Mouse (Mus musculus) thymus, adult 2 months (tissue): ENCODE results near the gene Lrrtm4. TPM values are rescaled to one million over a fixed set of nuclear protein-coding genes. Genes with fewer than 3 reads are reported as not detected.

ENCODE experiments used
- DNase-seq: peaks from one replicate; pipeline ENCODE4 v3.0.0; 2021
- H3K27ac ChIP-seq: fragments of 200-500 bp; 2 replicates; pipeline ENCODE4 v1.5.1; 2012; ENCODE audit warnings: low read length, control low read depth; ENCODE audit not compliant: control insufficient read depth, insufficient read depth
- H3K27me3 ChIP-seq: fragments of 200-500 bp; 2 replicates; pipeline ENCODE4 v1.6.1; 2012; ENCODE audit warnings: mild to moderate bottlenecking, low read length, moderate library complexity, mixed read lengths; ENCODE audit not compliant: control insufficient read depth, insufficient read depth
- H3K36me3 ChIP-seq: fragments of 200-500 bp; 2 replicates; pipeline ENCODE4 v1.6.1; 2012; ENCODE audit warnings: mild to moderate bottlenecking, low read length, moderate library complexity; ENCODE audit not compliant: control insufficient read depth, insufficient read depth
- H3K4me1 ChIP-seq: fragments of 200-500 bp; replicated peaks from 2 replicates; pipeline ENCODE4 v1.6.1; 2012; ENCODE audit warnings: low read length; ENCODE audit not compliant: control insufficient read depth, insufficient read depth
- H3K4me3 ChIP-seq: fragments of 200-500 bp; 2 replicates; pipeline ENCODE4 v1.5.1; 2012; ENCODE audit warnings: mild to moderate bottlenecking, low read length, control low read depth, moderate library complexity; ENCODE audit not compliant: control insufficient read depth, insufficient read depth
- CTCF ChIP-seq: fragments of 200-500 bp; IDR thresholded peaks from 2 replicates; pipeline ENCODE4 v1.5.1; 2012; ENCODE audit warnings: mild to moderate bottlenecking, control low read depth, low read length, moderate library complexity, borderline replicate concordance; ENCODE audit not compliant: control insufficient read depth, poor library complexity, insufficient read depth; ENCODE audit errors: extremely low read depth
- POLR2A ChIP-seq: fragments of 200-500 bp; IDR thresholded peaks from 2 replicates; pipeline ENCODE4 v1.6.1; 2012; ENCODE audit warnings: mild to moderate bottlenecking, low read length, control low read depth, moderate library complexity; ENCODE audit not compliant: control insufficient read depth, poor library complexity, insufficient read depth; ENCODE audit errors: extremely low read depth
- WGBS: fragments of 180-500 bp; shearing (Covaris S2); methylation state at CpG from one replicate; pipeline ENCODE4 v1.1.7; 2018; 5-methylcytosine and 5-hydroxymethylcytosine counted together
- polyA plus RNA-seq: library from polyadenylated mRNA; depleted of rRNA; stranded (reverse); fragments of >200 nt; gene quantifications from 2 replicates; pipeline ENCODE4 v1.2.3, GENCODE M21; 2012

Lrrtm4 gene
- polyA plus RNA-seq, 1 experiment = not detected

DNA sequence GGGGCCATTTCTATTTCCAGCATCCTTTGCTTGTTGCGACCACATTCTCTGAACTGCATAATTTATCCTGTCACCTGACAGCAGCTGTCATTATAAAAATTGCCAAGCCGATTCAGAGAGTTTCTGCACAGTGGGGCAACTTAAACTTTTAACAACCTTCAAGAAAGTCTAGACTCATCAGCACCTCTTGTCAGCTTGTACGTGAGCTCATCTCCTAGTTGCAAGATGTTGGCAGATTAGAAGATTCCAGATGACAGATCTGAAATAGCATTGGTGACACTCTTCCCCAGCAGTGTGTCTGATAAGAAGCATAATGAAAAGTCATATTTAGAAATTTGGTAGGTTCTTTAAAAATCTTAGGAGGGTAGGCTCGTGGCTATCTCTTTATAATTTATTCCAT, 347.9 kb downstream of the Lrrtm4 start:
- no peaks in the 10 kb centered on the region for H3K27me3 ChIP-seq
- H3K36me3 ChIP-seq = no peaks in the 10 kb centered on the region
- no peak overlapping the region for H3K27ac ChIP-seq
- no peak for DNase-seq
- H3K4me3 ChIP-seq = no peak overlapping the region
- 81% methylated on average over 4 of the region's 4 CpGs for WGBS
- no peaks in the 10 kb centered on the region for H3K4me1 ChIP-seq
- TF ChIP-seq CTCF (no peak), POLR2A (no peak)

DNA sequence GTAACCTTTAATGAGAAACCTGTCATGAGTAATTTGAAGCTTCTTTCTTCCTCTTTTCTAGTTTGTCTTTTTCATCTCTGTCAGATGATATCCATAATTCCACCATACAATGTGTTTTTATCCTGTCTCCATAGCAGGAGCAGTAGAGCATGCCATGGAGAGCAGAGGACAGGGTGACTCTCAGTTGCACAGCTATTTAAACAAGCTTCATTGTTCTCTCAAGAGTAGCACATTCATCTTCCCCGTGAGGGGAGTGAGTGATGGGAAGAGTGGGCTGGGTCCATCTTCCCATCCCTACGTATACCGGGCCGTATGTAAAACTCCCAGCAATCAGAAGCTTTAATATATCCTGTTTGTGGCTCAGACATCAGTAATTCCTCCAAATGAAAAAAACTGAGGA, 370.9 kb downstream of the Lrrtm4 start:
- Histone ChIP-seq H3K36me3 (no peaks in the 10 kb centered on the region), H3K27ac (no peak overlapping the region), H3K27me3 (no peaks in the 10 kb centered on the region), H3K4me1 (no peaks in the 10 kb centered on the region), H3K4me3 (no peak overlapping the region)
- no peak for DNase-seq
- no peak for TF ChIP-seq POLR2A
- no peak for TF ChIP-seq CTCF
- WGBS = 92% methylated on average over 4 of the region's 4 CpGs

DNA sequence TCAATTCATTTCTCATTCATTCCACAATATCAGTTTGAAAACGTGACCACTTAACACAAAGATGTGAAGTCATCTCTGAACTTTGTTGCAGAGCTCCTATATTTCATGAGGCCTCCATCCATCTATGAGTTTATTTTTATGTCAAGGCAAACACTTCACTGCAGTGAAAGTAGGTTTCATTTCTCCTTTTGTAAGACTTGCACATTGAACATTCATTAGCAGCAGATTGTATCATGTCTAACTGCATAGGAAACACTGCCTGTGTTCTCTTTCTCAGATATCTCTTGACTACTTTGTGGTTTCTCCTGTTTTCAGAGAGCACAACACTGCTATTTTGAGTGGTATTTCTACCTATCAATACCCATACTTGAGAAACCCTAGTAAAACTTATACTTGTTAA, 388.1 kb downstream of the Lrrtm4 start:
- Histone ChIP-seq H3K27me3 (no peaks in the 10 kb centered on the region), H3K27ac (no peak overlapping the region), H3K36me3 (no peaks in the 10 kb centered on the region), H3K4me3 (no peak overlapping the region), H3K4me1 (no peaks in the 10 kb centered on the region)
- 34% methylated on average over 1 of the region's 1 CpGs for WGBS
- no peak for DNase-seq
- TF ChIP-seq POLR2A = no peak

- no peak for DNase-seq
- no peak overlapping the region for H3K27ac ChIP-seq
- H3K36me3 ChIP-seq = no peaks in the 10 kb centered on the region
- H3K27me3 ChIP-seq = no peaks in the 10 kb centered on the region
- no peak overlapping the region for H3K4me3 ChIP-seq
- H3K4me1 ChIP-seq = no peaks in the 10 kb centered on the region
- no peak for TF ChIP-seq CTCF
- no peak for TF ChIP-seq POLR2A
These were observed 421.5 kb downstream of the Lrrtm4 start for GRCm38 (mm10) chr6:80440135-80440534.

DNA sequence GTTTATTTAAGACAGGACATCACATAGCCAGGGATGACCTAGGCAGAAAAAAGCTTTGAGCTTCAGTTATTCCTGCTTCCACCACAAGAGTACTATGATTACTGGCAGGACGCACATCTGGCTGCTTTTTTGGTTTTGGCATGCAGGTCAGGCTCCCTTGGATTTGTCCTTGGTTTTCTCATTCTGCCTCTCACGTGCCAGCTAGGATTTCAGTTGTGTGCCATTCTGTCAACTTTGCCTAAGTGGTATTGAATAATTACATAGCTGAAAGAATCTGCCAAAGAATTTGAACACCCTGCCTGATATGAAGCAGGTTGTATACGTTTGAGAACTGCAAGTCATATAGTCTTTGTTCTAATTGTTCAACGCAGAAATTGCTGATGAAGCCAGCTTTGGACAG, 451.9 kb downstream of the Lrrtm4 start:
- no peaks in the 10 kb centered on the region for H3K4me1 ChIP-seq
- TF ChIP-seq POLR2A = no peak
- no peak for TF ChIP-seq CTCF
- no peak overlapping the region for H3K4me3 ChIP-seq
- H3K27ac ChIP-seq = no peak overlapping the region
- DNase-seq = no peak
- WGBS = 84% methylated on average over 4 of the region's 4 CpGs
- no peaks in the 10 kb centered on the region for H3K27me3 ChIP-seq
- H3K36me3 ChIP-seq = no peaks in the 10 kb centered on the region

- Histone ChIP-seq H3K36me3 (no peaks in the 10 kb centered on the region), H3K4me1 (no peaks in the 10 kb centered on the region), H3K27me3 (no peaks in the 10 kb centered on the region), H3K4me3 (no peak overlapping the region), H3K27ac (no peak overlapping the region)
- 92% methylated on average over 3 of the region's 3 CpGs for WGBS
- no peak for DNase-seq
- no peak for TF ChIP-seq CTCF
- TF ChIP-seq POLR2A = no peak
These were observed 457.5 kb downstream of the Lrrtm4 start for GRCm38 (mm10) chr6:80476153-80476552.

DNA sequence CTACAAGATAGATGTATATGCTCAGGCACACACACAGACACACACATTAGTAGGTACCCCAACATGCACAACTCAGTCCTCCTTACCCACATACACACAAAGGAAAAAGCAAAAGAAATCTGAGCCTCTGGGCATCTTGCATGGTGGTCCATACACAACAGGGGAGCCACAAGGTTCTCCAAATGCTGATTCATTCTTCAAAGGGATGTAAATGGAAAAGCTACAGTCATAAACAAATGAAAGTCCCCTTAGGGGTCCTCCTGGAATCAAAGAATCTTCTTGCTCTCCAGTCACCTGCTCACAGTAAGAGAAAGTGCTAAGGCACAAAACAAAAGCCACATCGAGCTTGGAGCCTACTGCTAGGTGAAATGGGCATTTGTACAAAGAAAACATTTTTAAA, 526.3 kb downstream of the Lrrtm4 start:
- TF ChIP-seq CTCF (no peak), POLR2A (no peak)
- 36% methylated on average over 1 of the region's 1 CpGs for WGBS
- no peak for DNase-seq
- no peaks in the 10 kb centered on the region for H3K4me1 ChIP-seq
- no peak overlapping the region for H3K27ac ChIP-seq
- H3K27me3 ChIP-seq = no peaks in the 10 kb centered on the region
- no peaks in the 10 kb centered on the region for H3K36me3 ChIP-seq
- H3K4me3 ChIP-seq = no peak overlapping the region

- Histone ChIP-seq H3K27me3 (no peaks in the 10 kb centered on the region), H3K4me3 (no peak overlapping the region), H3K4me1 (no peaks in the 10 kb centered on the region), H3K36me3 (no peaks in the 10 kb centered on the region), H3K27ac (no peak overlapping the region)
- TF ChIP-seq CTCF (no peak), POLR2A (no peak)
- DNase-seq = no peak
These were observed 531.2 kb downstream of the Lrrtm4 start for GRCm38 (mm10) chr6:80549907-80550306.
